Mouse (Mus musculus) MEL (cell line): ENCODE data around the gene Gm8251.

Source experiments
- CTCF ChIP-seq, 3 experiments: IDR thresholded peaks in 2 of 3; conservative IDR thresholded peaks in 1 of 3; 2 replicates each; pipeline ENCODE4 v1.5.1; 2011 to 2012; ENCODE audit warnings: low read length in 3 of 3, low read depth in 2 of 3, mild to moderate bottlenecking in 2 of 3, improper control_type of control experiment in 1 of 3, inconsistent platforms in 1 of 3, mixed read lengths in 1 of 3, moderate library complexity in 1 of 3; ENCODE audit not compliant: control insufficient read depth in 1 of 3, insufficient read depth in 1 of 3, poor library complexity in 1 of 3, severe bottlenecking in 1 of 3
- TAL1 ChIP-seq: IDR thresholded peaks from 2 replicates; pipeline ENCODE4 v1.6.1; 2012; ENCODE audit warnings: mild to moderate bottlenecking, inconsistent platforms, low read length, moderate library complexity, mixed read lengths

DNA sequence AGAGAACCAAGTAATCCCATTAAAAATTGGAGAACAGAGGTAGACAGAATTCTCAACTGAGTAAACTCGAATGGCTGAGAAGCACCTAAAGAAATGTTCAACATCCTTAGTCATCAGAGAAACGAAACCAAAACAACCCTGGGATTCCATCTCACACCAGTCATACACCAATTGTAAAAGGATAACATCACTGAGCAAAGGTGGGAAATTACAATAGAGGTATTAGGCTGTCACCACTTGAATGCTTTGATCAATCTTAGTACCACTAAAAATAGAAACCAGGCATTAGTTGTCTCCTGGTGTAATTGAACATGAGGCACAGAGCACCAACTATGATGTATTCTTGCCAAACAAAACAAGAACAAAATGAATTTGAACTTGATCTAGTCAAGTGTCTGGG lies 29.5 kb downstream of the Gm8251 start:
- no peak for TF ChIP-seq TAL1
- TF ChIP-seq CTCF (IDR thresholded peaks at IDR 0.05 in 2 of 3, conservative IDR thresholded peaks at IDR 0.05 in 1 of 3; ENCODE audit: control insufficient read depth in 1 of 3, insufficient read depth in 1 of 3, low read depth in 2 of 3, low read length in 3 of 3, poor library complexity in 1 of 3, severe bottlenecking in 1 of 3), result no peak
